Comparison of ENCODE assay signal across 30 mouse cellular contexts in the genomic region with DNA sequence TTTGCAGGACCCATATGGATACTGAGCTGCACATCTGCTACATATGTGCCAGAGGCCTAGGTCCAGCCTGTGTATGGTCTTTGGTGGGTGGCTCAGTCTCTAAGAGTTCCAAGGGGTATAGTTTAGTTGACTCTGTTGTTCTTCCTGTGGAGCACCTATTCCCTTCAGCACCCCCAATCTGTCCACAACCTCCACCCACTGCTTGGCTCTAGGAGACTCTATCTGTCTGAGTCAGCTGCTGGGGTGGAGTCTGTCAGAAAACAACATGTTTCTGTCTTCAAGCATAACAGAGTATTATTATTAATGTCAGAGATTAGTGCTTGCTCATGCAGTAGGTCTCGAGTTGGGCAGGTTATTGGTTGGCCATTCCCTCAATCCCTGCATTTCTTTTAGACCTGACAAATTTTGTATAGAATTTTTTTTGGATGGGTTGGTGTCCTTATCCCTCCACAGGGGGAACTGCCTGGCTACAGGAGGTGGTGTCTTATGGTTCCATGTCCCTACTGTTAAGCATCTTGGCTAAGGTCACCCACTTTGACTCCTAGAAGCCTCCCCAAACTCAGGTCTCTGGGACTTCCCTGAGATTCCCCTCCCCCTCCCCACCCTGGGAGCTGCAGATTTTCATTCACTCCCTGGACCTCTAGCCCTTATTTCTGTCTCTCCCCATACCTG.
DNase-seq lines count a peak whose midpoint lies in the region; ATAC-seq and TF ChIP-seq lines count a peak whose summit lies in the region.
"Had no signal": no experiment of that assay in that cellular context is flagged by ENCODE, and none has a peak within 500 bp of the region (broad histone marks: within the 10 kb centered on the region; RNA-seq: fewer than 3 reads in every experiment).

No protein-coding gene starts in this region.

- TF ChIP-seq EP300 in liver, embryonic 14.5 days (IDR thresholded peaks at IDR 0.05; ENCODE audit: low read depth), result no peak
- TF ChIP-seq EP300 in liver, postnatal 0 days (IDR thresholded peaks at IDR 0.05; ENCODE audit: low read depth), result no peak

- 59% methylated on average over 1 of the region's 1 CpGs for WGBS in liver, embryonic 12.5 days (ENCODE audit: insufficient replicate concordance)
- WGBS in liver, embryonic 11.5 days, result 78% methylated on average over 1 of the region's 1 CpGs
- 24% methylated on average over 1 of the region's 1 CpGs for WGBS in liver, embryonic 14.5 days (ENCODE audit: insufficient replicate concordance)
- 68% methylated on average over 1 of the region's 1 CpGs for WGBS in liver, postnatal 0 days (ENCODE audit: insufficient replicate concordance)

- H3K9ac ChIP-seq in liver, embryonic 12.5 days, result no peak overlapping the region
- no peak overlapping the region for H3K9ac ChIP-seq in liver, embryonic 11.5 days (ENCODE audit: low read depth, low read length)
- H3K9ac ChIP-seq in liver, embryonic 14.5 days (replicated peaks), result no peak overlapping the region
- no peak overlapping the region for H3K9ac ChIP-seq in liver, postnatal 0 days (replicated peaks)
- H3K9ac ChIP-seq: embryonic facial prominence, embryonic 12.5 days; embryonic facial prominence, embryonic 15.5 days; forebrain, embryonic 13.5 days; heart, embryonic 13.5 days; hindbrain, embryonic 14.5 days had no signal

- no peaks in the 10 kb centered on the region for H3K27me3 ChIP-seq in liver, embryonic 12.5 days (replicated peaks)
- H3K27me3 ChIP-seq in liver, embryonic 11.5 days (replicated peaks; ENCODE audit: control insufficient read depth, insufficient read depth, low read length), result no peaks in the 10 kb centered on the region
- H3K27me3 ChIP-seq in liver, embryonic 14.5 days (ENCODE audit: control insufficient read depth, insufficient read depth, low read length), result no peaks in the 10 kb centered on the region
- H3K27me3 ChIP-seq in liver, postnatal 0 days (ENCODE audit: insufficient read depth, low read length), result no peaks in the 10 kb centered on the region
- H3K27me3 ChIP-seq: embryonic facial prominence, embryonic 12.5 days; embryonic facial prominence, embryonic 15.5 days; forebrain, embryonic 13.5 days; heart, embryonic 13.5 days had no signal

- no peaks in the 10 kb centered on the region for H3K4me1 ChIP-seq in liver, embryonic 12.5 days
- no peaks in the 10 kb centered on the region for H3K4me1 ChIP-seq in liver, embryonic 11.5 days (replicated peaks; ENCODE audit: control insufficient read depth, insufficient read depth, low read length)
- H3K4me1 ChIP-seq in liver, embryonic 14.5 days (replicated peaks; ENCODE audit: control insufficient read depth in 2 of 2, insufficient read depth in 2 of 2, low read length in 1 of 2), result no peaks in the 10 kb centered on the region
- no peaks in the 10 kb centered on the region for H3K4me1 ChIP-seq in liver, postnatal 0 days (ENCODE audit: insufficient read depth)
- H3K4me1 ChIP-seq: embryonic facial prominence, embryonic 12.5 days; embryonic facial prominence, embryonic 15.5 days; forebrain, embryonic 10.5 days; forebrain, embryonic 13.5 days; heart, embryonic 10.5 days; heart, embryonic 13.5 days had no signal

- ATAC-seq in liver, embryonic 12.5 days, result peak; percentile 84
- ATAC-seq in liver, embryonic 11.5 days (replicated peaks; ENCODE audit: low FRiP score), result no peak
- ATAC-seq in liver, embryonic 14.5 days (ENCODE audit: insufficient read depth), result peak; percentile 82
- peak; percentile 88 for ATAC-seq in liver, postnatal 0 days
- ATAC-seq: activated CD4-positive, CD25-positive, alpha-beta regulatory T cell, adult 4 months; forebrain, embryonic 13.5 days; forebrain, embryonic 16.5 days; hindbrain, postnatal 0 days; inflammation-experienced regulatory T-cells, adult 6 months had no signal

- no peak overlapping the region for H3K4me2 ChIP-seq in liver, embryonic 12.5 days
- no peak overlapping the region for H3K4me2 ChIP-seq in liver, embryonic 11.5 days
- 0 out of 2 replicates have a peak overlapping the region, but pooled peaks have one; percentile 8 for H3K4me2 ChIP-seq in liver, embryonic 14.5 days (ENCODE audit: low read depth)
- H3K4me2 ChIP-seq in liver, postnatal 0 days (ENCODE audit: low read depth, low read length), result no peak overlapping the region
- H3K4me2 ChIP-seq: embryonic facial prominence, embryonic 12.5 days; embryonic facial prominence, embryonic 15.5 days; forebrain, embryonic 13.5 days; heart, embryonic 13.5 days; hindbrain, embryonic 14.5 days had no signal

- H3K36me3 ChIP-seq in liver, embryonic 12.5 days, result no peaks in the 10 kb centered on the region
- no peaks in the 10 kb centered on the region for H3K36me3 ChIP-seq in liver, embryonic 11.5 days (ENCODE audit: control insufficient read depth, insufficient read depth, low read length)
- H3K36me3 ChIP-seq in liver, embryonic 14.5 days (replicated peaks; ENCODE audit: control insufficient read depth, insufficient read depth, low read depth), result no peaks in the 10 kb centered on the region
- no peaks in the 10 kb centered on the region for H3K36me3 ChIP-seq in liver, postnatal 0 days (replicated peaks; ENCODE audit: insufficient read depth, low read length)
- H3K36me3 ChIP-seq: embryonic facial prominence, embryonic 12.5 days; embryonic facial prominence, embryonic 15.5 days; forebrain, embryonic 10.5 days; heart, embryonic 10.5 days; heart, embryonic 13.5 days had no signal

- no peak for TF ChIP-seq CTCF in liver, embryonic 14.5 days (IDR thresholded peaks at IDR 0.05; ENCODE audit: low read depth)
- no peak for TF ChIP-seq CTCF in liver, postnatal 0 days (IDR thresholded peaks at IDR 0.05; ENCODE audit: low read depth)
- TF ChIP-seq CTCF in gastrocnemius, adult 2 months (IDR thresholded peaks at IDR 0.05), result no peak

- no peaks in the 10 kb centered on the region for H3K9me3 ChIP-seq in liver, embryonic 12.5 days (replicated peaks)
- no peaks in the 10 kb centered on the region for H3K9me3 ChIP-seq in liver, embryonic 11.5 days (ENCODE audit: control insufficient read depth, low read length)
- no peaks in the 10 kb centered on the region for H3K9me3 ChIP-seq in liver, embryonic 14.5 days (ENCODE audit: control insufficient read depth, low read length)
- no peaks in the 10 kb centered on the region for H3K9me3 ChIP-seq in liver, postnatal 0 days (ENCODE audit: low read length)
- H3K9me3 ChIP-seq: embryonic facial prominence, embryonic 12.5 days; embryonic facial prominence, embryonic 15.5 days; forebrain, embryonic 10.5 days; forebrain, embryonic 13.5 days; heart, embryonic 10.5 days; heart, embryonic 13.5 days had no signal

- H3K27ac ChIP-seq in liver, embryonic 12.5 days, result no peak overlapping the region
- no peak overlapping the region for H3K27ac ChIP-seq in liver, embryonic 11.5 days (ENCODE audit: low read depth, low read length)
- no peak overlapping the region for H3K27ac ChIP-seq in liver, embryonic 14.5 days
- H3K27ac ChIP-seq in liver, postnatal 0 days (ENCODE audit: low read depth), result no peak overlapping the region
- no peak overlapping the region for H3K27ac ChIP-seq in gastrocnemius, adult 2 months
- H3K27ac ChIP-seq: embryonic facial prominence, embryonic 12.5 days; embryonic facial prominence, embryonic 15.5 days; forebrain, embryonic 10.5 days; forebrain, embryonic 13.5 days; heart, adult 2 months; heart, embryonic 10.5 days; heart, embryonic 13.5 days; hindbrain, embryonic 14.5 days; hindbrain, postnatal 0 days had no signal

- no peak overlapping the region for H3K4me3 ChIP-seq in liver, embryonic 12.5 days
- H3K4me3 ChIP-seq in liver, embryonic 11.5 days (ENCODE audit: low read depth, low read length), result no peak overlapping the region
- H3K4me3 ChIP-seq in liver, embryonic 14.5 days (ENCODE audit: insufficient read depth in 1 of 2, low read depth in 2 of 2, low read length in 2 of 2), result no peak overlapping the region
- H3K4me3 ChIP-seq in liver, postnatal 0 days (ENCODE audit: low read depth, low read length), result no peak overlapping the region
- no peak overlapping the region for H3K4me3 ChIP-seq in gastrocnemius, adult 2 months
- H3K4me3 ChIP-seq: embryonic facial prominence, embryonic 12.5 days; embryonic facial prominence, embryonic 15.5 days; erythroblast, embryonic 14.5 days; forebrain, embryonic 10.5 days; forebrain, embryonic 13.5 days; heart, adult 2 months; heart, embryonic 10.5 days; heart, embryonic 13.5 days had no signal

- intact Hi-C loops in gastrocnemius, adult 2 months (cut with DNase I), result no loop called here

- no peak for DNase-seq in liver, embryonic 11.5 days (ENCODE audit: low spot score)
- DNase-seq in c-Kit-negative CD71-positive TER-119-positive erythroid progenitor cells, embryonic 14.5 days (ENCODE audit: low read depth, low spot score), result peak; percentile 0
- no peak for DNase-seq in liver, embryonic 14.5 days (ENCODE audit: low read depth in 3 of 3, low spot score in 3 of 3)
- DNase-seq in liver, postnatal 0 days, result no peak
- DNase-seq in right cerebral cortex, postnatal 25 days, result no peak
- no peak for DNase-seq in left cerebral cortex, adult 9 months (ENCODE audit: low spot score in 2 of 2)
- DNase-seq in gastrocnemius, adult 2 months, result no peak
- DNase-seq: adrenal gland, adult 8-10 months; adrenal gland, postnatal 25 days; cerebellum, adult 11 months; cerebellum, adult 2 months; cerebellum, adult 9-11 months; cerebellum, postnatal 25 days; gastrocnemius, postnatal 36 days; heart, adult 2 months; heart, postnatal 14 days; heart, postnatal 4 days had no signal
